In the genomic region with DNA sequence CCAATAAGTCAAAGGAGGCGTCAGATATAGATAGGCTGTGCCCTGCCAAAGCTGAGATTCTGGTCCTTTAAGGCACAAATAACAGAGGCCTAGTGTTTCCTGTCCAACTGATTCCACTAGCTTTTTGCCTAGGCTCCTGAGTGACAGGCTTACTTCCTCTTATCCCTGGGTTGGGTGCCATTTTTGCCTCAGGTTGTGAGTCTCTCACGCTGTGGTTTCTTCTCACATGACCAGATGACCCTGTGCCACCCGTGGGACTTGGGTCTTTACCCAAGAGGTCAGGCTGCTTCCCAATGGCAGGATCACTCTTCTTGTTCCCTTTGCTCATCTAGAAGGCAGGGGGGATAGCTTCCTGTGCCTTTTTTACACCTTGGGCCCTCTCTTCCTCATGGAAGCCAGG, we compare ENCODE assay signal across 29 mouse cellular contexts. TPM values are rescaled to one million over a fixed set of nuclear protein-coding genes. Genes with fewer than 3 reads are reported as not detected.
A peak's percentile ranks its signal among the peaks of the same experiment; 100 is the strongest.
DNase-seq lines count a peak whose midpoint lies in the region; ATAC-seq lines count a peak whose summit lies in the region.
"Had no signal": no experiment of that assay in that cellular context is flagged by ENCODE, and none has a peak within 500 bp of the region (broad histone marks: within the 10 kb centered on the region; RNA-seq: fewer than 3 reads in every experiment).

No protein-coding gene starts in this region.

- H3K4me1 ChIP-seq in embryonic facial prominence, embryonic 14.5 days (ENCODE audit: control insufficient read depth, insufficient read depth, low read length) = no peaks in the 10 kb centered on the region
- H3K4me1 ChIP-seq in embryonic facial prominence, embryonic 10.5 days = no peaks in the 10 kb centered on the region
- H3K4me1 ChIP-seq: embryonic facial prominence, embryonic 12.5 days; forebrain, embryonic 12.5 days; forebrain, embryonic 15.5 days; heart, embryonic 12.5 days; heart, embryonic 15.5 days had no signal

- DNase-seq in embryonic facial prominence, embryonic 14.5 days (ENCODE audit: low spot score) = no peak
- DNase-seq in embryonic facial prominence, embryonic 10.5 days (ENCODE audit: low spot score) = no peak
- peak; percentile 35 for DNase-seq in 416B (ENCODE audit: low read depth)
- no peak for DNase-seq in left cerebral cortex, adult 9 months (ENCODE audit: low spot score in 2 of 2)
- DNase-seq in kidney, adult 9 months = no peak
- DNase-seq: adrenal gland, postnatal 10 days; adrenal gland, postnatal 36 days; B cell, adult 2 months; cerebellum, adult 11-12 months; cerebellum, adult 8-10 months; cerebellum, postnatal 10 days; cerebellum, postnatal 36 days; gastrocnemius, postnatal 10 days; heart, postnatal 10 days; heart, postnatal 4 days had no signal

- ATAC-seq in embryonic facial prominence, embryonic 14.5 days (ENCODE audit: low read depth) = no peak
- ATAC-seq in granulocyte monocyte progenitor cell, adult 5-6 weeks (replicated peaks; ENCODE audit: poor library complexity, severe bottlenecking) = peak; percentile 54
- peak; percentile 32 for ATAC-seq in megakaryocyte progenitor cell, adult 5-6 weeks (replicated peaks; ENCODE audit: poor library complexity)
- ATAC-seq: forebrain, embryonic 15.5 days; hindbrain, postnatal 0 days; inflammation-experienced regulatory T-cells, adult 6 months; Patski had no signal

- H3K9ac ChIP-seq in embryonic facial prominence, embryonic 14.5 days (ENCODE audit: low read depth, low read length) = peak overlapping the region; percentile 11; the same call in 1 of the 2 replicates
- H3K9ac ChIP-seq: embryonic facial prominence, embryonic 12.5 days; forebrain, embryonic 12.5 days; forebrain, embryonic 15.5 days; heart, embryonic 12.5 days; heart, embryonic 15.5 days; hindbrain, embryonic 14.5 days had no signal

- 77% methylated on average over 3 of the region's 3 CpGs for WGBS in embryonic facial prominence, embryonic 14.5 days
- WGBS in embryonic facial prominence, embryonic 10.5 days = 84% methylated on average over 3 of the region's 3 CpGs

- no peaks in the 10 kb centered on the region for H3K27me3 ChIP-seq in embryonic facial prominence, embryonic 14.5 days (replicated peaks; ENCODE audit: control insufficient read depth, insufficient read depth, low read length)
- H3K27me3 ChIP-seq in embryonic facial prominence, embryonic 10.5 days (replicated peaks; ENCODE audit: low read depth, poor library complexity, severe bottlenecking) = no peaks in the 10 kb centered on the region
- H3K27me3 ChIP-seq: CH12.LX; embryonic facial prominence, embryonic 12.5 days; forebrain, embryonic 12.5 days; forebrain, embryonic 15.5 days; heart, embryonic 12.5 days; heart, embryonic 15.5 days; Patski had no signal

- H3K4me2 ChIP-seq in embryonic facial prominence, embryonic 14.5 days (ENCODE audit: low read depth, low read length) = no peak overlapping the region
- H3K4me2 ChIP-seq: embryonic facial prominence, embryonic 12.5 days; forebrain, embryonic 12.5 days; forebrain, embryonic 15.5 days; heart, embryonic 12.5 days; heart, embryonic 15.5 days; hindbrain, embryonic 14.5 days had no signal

- H3K9me3 ChIP-seq in embryonic facial prominence, embryonic 14.5 days (ENCODE audit: control insufficient read depth, low read length) = no peaks in the 10 kb centered on the region
- H3K9me3 ChIP-seq in embryonic facial prominence, embryonic 10.5 days = no peaks in the 10 kb centered on the region
- H3K9me3 ChIP-seq: embryonic facial prominence, embryonic 12.5 days; forebrain, embryonic 12.5 days; forebrain, embryonic 15.5 days; G1E; heart, embryonic 12.5 days; heart, embryonic 15.5 days had no signal

- H3K36me3 ChIP-seq in embryonic facial prominence, embryonic 14.5 days (ENCODE audit: control insufficient read depth, insufficient read depth, low read length) = peaks cover 99% of the 10 kb centered on the region
- peaks cover 100% of the 10 kb centered on the region for H3K36me3 ChIP-seq in embryonic facial prominence, embryonic 10.5 days (replicated peaks)

- H3K27ac ChIP-seq in embryonic facial prominence, embryonic 14.5 days (replicated peaks; ENCODE audit: low read depth, low read length) = no peak overlapping the region
- no peak overlapping the region for H3K27ac ChIP-seq in embryonic facial prominence, embryonic 10.5 days (replicated peaks)
- H3K27ac ChIP-seq: embryonic facial prominence, embryonic 12.5 days; forebrain, embryonic 12.5 days; forebrain, embryonic 15.5 days; heart, embryonic 15.5 days; hindbrain, embryonic 14.5 days; hindbrain, postnatal 0 days had no signal

- no peak overlapping the region for H3K4me3 ChIP-seq in embryonic facial prominence, embryonic 14.5 days (ENCODE audit: low read depth, low read length)
- no peak overlapping the region for H3K4me3 ChIP-seq in embryonic facial prominence, embryonic 10.5 days
- H3K4me3 ChIP-seq: embryonic facial prominence, embryonic 12.5 days; erythroblast, embryonic 14.5 days; forebrain, embryonic 12.5 days; forebrain, embryonic 15.5 days; heart, embryonic 12.5 days; heart, embryonic 15.5 days had no signal

RNA-seq across cellular contexts. Expression of gene Cluh, which starts 15.0 kb away (rescaled TPM):
- 24.4 and 25.2 TPM in 2 replicates for polyA plus RNA-seq in embryonic facial prominence, embryonic 14.5 days (2014; fragmentation: Nextera tagmentation; extraction: Ambion mirVana)
- 29.0 and 32.3 TPM in 2 replicates for polyA plus RNA-seq in embryonic facial prominence, embryonic 10.5 days (2016; fragmentation: Nextera tagmentation; extraction: Ambion mirVana)
- 63.8 and 74.4 TPM in 2 replicates for total RNA-seq in granulocyte monocyte progenitor cell, adult 5-6 weeks (2014; fragmentation: Nextera tagmentation)
- 32.1 and 35.3 TPM in 2 replicates for total RNA-seq in granulocyte monocyte progenitor cell, adult 5-6 weeks (2017)
- 35.5 and 40.7 TPM in 2 replicates for total RNA-seq in megakaryocyte progenitor cell, adult 5-6 weeks (2015)
- 36.4 and 38.3 TPM in 2 replicates for total RNA-seq in megakaryocyte progenitor cell, adult 5-6 weeks (2017)

RNA-seq across cellular contexts. Expression of gene Ccdc92b, which starts 44.9 kb away (rescaled TPM):
- 0.54 and 0.62 TPM in 2 replicates for polyA plus RNA-seq in embryonic facial prominence, embryonic 14.5 days (2014; fragmentation: Nextera tagmentation; extraction: Ambion mirVana)
- polyA plus RNA-seq in embryonic facial prominence, embryonic 10.5 days (2016; fragmentation: Nextera tagmentation; extraction: Ambion mirVana) = 0.52 and 0.69 TPM in 2 replicates
- total RNA-seq in granulocyte monocyte progenitor cell, adult 5-6 weeks (2014; fragmentation: Nextera tagmentation) = not detected in 2 replicates
- not detected in 2 replicates for total RNA-seq in granulocyte monocyte progenitor cell, adult 5-6 weeks (2017)
- total RNA-seq in megakaryocyte progenitor cell, adult 5-6 weeks (2015) = 0.05 TPM in 1 of 2 replicates, not detected in the other
- 0.10 TPM in 1 of 2 replicates, not detected in the other for total RNA-seq in megakaryocyte progenitor cell, adult 5-6 weeks (2017)
- total RNA-seq: CH12.LX had no signal
- polyA plus RNA-seq: G1E; inflammation-experienced regulatory T-cells, adult 6 months had no signal

RNA-seq across cellular contexts. Expression of gene Rap1gap2, which starts 53.6 kb away (rescaled TPM):
- 3.4 and 3.6 TPM in 2 replicates for polyA plus RNA-seq in embryonic facial prominence, embryonic 14.5 days (2014; fragmentation: Nextera tagmentation; extraction: Ambion mirVana)
- polyA plus RNA-seq in embryonic facial prominence, embryonic 10.5 days (2016; fragmentation: Nextera tagmentation; extraction: Ambion mirVana) = 1.2 and 1.9 TPM in 2 replicates
- total RNA-seq in granulocyte monocyte progenitor cell, adult 5-6 weeks (2014; fragmentation: Nextera tagmentation) = 1.1 and 3.2 TPM in 2 replicates
- total RNA-seq in granulocyte monocyte progenitor cell, adult 5-6 weeks (2017) = 0.78 and 0.82 TPM in 2 replicates
- total RNA-seq in megakaryocyte progenitor cell, adult 5-6 weeks (2015) = 1.1 and 1.4 TPM in 2 replicates
- total RNA-seq in megakaryocyte progenitor cell, adult 5-6 weeks (2017) = 1.3 TPM in 2 replicates
